Mouse (Mus musculus) bone marrow macrophage, adult 2 months (primary cell): ENCODE results near the gene Gja10. TPM values are rescaled to one million over a fixed set of nuclear protein-coding genes. Genes with fewer than 3 reads are reported as not detected.

Experiments
- H3K27ac ChIP-seq: 2 replicates; pipeline ENCODE4 v1.5.1; 2012; ENCODE audit warnings: low read depth, low read length; ENCODE audit not compliant: insufficient read depth
- H3K4me1 ChIP-seq: 2 replicates; pipeline ENCODE4 v1.6.1; 2012; ENCODE audit warnings: low read length; ENCODE audit not compliant: control insufficient read depth, insufficient read depth
- H3K4me3 ChIP-seq: 2 replicates; pipeline ENCODE4 v1.5.1; 2012; ENCODE audit warnings: mild to moderate bottlenecking, low read length, moderate library complexity; ENCODE audit not compliant: insufficient read depth
- CTCF ChIP-seq: IDR thresholded peaks from 2 replicates; pipeline ENCODE4 v1.5.1; 2012; ENCODE audit warnings: low read depth, mild to moderate bottlenecking, low read length, moderate library complexity
- POLR2A ChIP-seq: IDR thresholded peaks from 2 replicates; pipeline ENCODE4 v1.6.1; 2012; ENCODE audit warnings: mild to moderate bottlenecking, low read depth, low read length, borderline replicate concordance
- polyA plus RNA-seq: library from polyadenylated mRNA; stranded (reverse); fragments of >200 nt; gene quantifications from 2 replicates; pipeline ENCODE4 v1.2.4, GENCODE M21; 2012; ENCODE audit not compliant: missing spikeins, insufficient read depth, insufficient read length

Gja10 gene
- polyA plus RNA-seq, 1 experiment = not detected

DNA sequence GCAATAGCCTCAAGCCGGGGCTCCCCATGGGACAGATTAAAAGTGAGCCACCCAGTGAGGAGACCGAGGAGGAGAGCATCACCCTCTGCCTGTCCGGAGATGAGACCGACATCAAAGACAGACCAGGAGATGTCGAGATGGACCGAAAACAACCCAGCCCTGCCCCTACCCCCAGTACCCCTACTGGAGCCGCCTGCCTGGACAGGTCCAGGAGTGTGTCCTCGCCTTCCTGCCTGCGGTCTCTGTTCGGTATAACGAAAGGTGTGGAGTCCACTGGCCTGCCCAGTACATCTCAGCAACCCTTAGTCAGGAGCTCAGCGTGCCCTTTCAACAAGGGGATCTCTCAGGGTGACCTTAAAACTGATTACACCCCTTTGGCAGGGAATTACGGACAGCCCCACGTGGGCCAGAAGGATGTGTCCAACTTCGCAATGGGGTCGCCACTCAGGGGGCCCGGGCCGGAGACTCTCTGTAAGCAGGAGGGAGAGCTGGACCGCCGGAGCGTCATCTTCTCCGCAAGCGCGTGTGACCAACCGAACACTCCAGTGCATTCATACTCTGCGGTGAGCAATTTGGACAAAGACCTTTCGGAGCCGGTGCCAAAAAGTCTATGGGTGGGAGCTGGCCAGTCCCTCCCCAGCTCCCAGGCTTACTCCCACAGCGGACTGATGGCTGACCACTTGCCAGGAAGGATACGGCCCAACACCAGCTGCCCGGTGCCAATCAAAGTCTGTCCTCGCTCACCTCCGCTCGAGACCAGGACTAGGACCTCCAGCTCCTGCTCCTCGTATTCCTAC is 40.0 kb downstream of the Gja10 start:
- Histone ChIP-seq H3K27ac (no peak overlapping the region), H3K4me1 (peaks cover 45% of the 10 kb centered on the region), H3K4me3 (no peak overlapping the region)
- no peak for TF ChIP-seq CTCF
- TF ChIP-seq POLR2A = no peak

GRCm38 (mm10) chr4:32561555-32562095 is 40.9 kb downstream of the Gja10 start:
- TF ChIP-seq CTCF (0 out of 2 replicates have a peak, but pooled peaks have one; percentile 10), POLR2A (no peak)
- Histone ChIP-seq H3K4me1 (peaks cover 45% of the 10 kb centered on the region), H3K4me3 (no peak overlapping the region), H3K27ac (no peak overlapping the region)

DNA sequence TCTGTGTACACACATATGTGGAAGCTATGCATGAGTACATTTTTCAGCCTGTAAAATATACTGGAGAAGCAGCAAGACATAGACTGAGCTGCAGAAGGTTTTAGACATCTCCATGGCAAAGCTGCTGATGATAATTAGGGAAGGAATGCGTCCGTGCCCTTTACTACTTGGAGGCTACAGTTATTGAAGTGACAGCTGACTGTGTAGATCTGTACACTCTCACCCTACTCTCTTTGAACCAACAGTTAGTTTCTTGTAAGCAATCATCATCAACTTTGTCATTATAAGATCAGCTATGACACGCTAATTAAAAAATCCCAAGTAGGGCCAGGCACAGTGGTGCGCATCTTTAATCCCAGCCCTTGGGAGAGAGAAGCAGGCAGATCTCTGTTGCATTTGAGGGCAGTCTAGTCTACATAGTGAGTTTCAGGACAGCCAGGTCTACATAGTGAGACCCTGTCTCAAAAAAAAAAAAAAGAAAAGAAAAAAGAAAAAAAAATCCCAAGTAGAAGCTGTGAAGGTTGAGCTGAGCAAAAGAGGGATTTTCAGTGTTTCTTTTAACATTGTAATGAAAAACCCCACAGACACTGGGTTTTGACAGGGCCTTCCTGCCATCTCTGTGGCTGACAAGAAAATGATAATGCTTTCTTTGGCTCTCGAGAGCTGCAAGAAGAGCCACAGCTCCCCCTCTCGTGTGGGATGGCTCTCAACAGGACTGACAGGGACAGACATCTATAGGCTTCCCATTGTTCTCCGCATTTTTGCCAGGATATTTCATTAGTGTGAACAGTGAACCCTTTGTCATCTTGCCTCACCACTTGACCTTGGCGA is 41.6 kb downstream of the Gja10 start:
- TF ChIP-seq POLR2A (no peak), CTCF (no peak)
- peaks cover 45% of the 10 kb centered on the region for H3K4me1 ChIP-seq
- no peak overlapping the region for H3K4me3 ChIP-seq
- peak overlapping the region; percentile 56 for H3K27ac ChIP-seq

- peak overlapping the region; percentile 56 for H3K27ac ChIP-seq
- TF ChIP-seq POLR2A (no peak), CTCF (no peak; the same call in 1 of the 2 replicates)
- H3K4me3 ChIP-seq = no peak overlapping the region
Observed at GRCm38 (mm10) chr4:32560246-32560645, 42.3 kb downstream of the Gja10 start.

DNA sequence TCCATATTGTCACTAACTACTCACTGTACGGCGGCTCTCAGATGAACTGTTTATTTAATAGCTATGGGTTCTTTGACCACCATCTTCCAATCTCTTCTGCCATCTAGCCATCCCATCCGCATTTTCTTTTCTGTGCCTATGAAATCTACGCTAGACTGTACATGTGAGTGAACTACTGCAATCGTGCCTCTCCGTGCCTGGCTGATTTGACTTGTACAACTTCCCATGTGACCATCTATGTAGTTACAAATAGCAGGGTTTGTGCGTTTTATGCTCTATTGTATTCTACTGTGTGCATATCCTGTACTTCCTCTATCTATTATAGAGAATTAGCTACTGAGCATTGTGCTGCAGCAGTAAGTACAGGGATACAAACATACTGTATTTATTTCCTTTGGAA is 47.1 kb downstream of the Gja10 start:
- Histone ChIP-seq H3K4me3 (no peak overlapping the region), H3K4me1 (peaks cover 9% of the 10 kb centered on the region), H3K27ac (no peak overlapping the region)
- TF ChIP-seq POLR2A = no peak
- TF ChIP-seq CTCF = no peak

More at GRCm38 (mm10) chr4:32560246-32560645, 42.3 kb downstream of the Gja10 start:
- peaks cover 45% of the 10 kb centered on the region for H3K4me1 ChIP-seq

DNA sequence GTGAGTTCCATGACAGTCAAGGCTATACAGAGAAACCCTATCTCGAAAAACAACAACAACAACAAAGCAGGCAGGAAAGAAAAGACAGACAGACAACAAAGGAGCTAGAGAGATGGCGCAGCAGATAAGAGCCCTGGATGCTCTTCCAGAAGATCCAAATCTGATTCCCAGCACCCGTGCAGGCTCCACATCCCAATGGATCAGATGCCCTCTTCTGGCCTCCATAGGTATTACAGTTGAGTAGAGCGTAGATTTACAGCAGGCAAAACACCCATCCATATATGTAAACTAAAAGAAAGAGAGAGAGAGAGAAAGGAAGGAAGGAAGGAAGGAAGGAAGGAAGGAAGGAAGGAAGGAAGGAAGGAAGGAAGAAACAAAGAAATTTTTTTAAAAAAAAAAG is 51.2 kb downstream of the Gja10 start:
- no peak for TF ChIP-seq POLR2A
- TF ChIP-seq CTCF = peak; percentile 68
- no peak overlapping the region for H3K4me3 ChIP-seq
- H3K27ac ChIP-seq = no peak overlapping the region

DNA sequence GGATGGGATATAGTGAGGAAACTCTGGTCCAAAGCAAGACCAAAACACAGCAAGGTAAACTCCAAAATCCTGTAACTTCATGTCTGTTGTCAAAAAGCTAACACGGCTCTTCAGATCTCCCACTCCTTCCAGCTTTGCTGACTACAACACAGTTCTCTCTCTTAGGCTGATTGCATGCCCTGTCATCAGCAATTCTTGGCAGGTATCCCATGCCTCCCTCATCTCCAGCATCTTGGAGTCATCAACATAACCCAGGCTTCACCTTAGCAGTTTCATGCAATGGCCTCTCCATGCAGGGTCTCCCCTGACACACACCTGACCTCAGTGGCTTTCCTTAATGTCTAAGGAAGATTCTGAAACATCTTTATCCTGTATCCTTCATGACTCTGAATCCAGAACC is 53.4 kb downstream of the Gja10 start:
- TF ChIP-seq CTCF = no peak
- TF ChIP-seq POLR2A = no peak
- Histone ChIP-seq H3K4me3 (no peak overlapping the region), H3K27ac (no peak overlapping the region), H3K4me1 (0 out of 2 replicates have a peak, but pooled peaks cover 4% of the 10 kb centered on the region)

More for the DNA sequence above, 51.2 kb downstream of the Gja10 start:
- peaks cover 3% of the 10 kb centered on the region for H3K4me1 ChIP-seq

Other genes starting within 250 kb of the Gja10 start
- gene Casp8ap2, start 12.7 kb upstream of the Gja10 start, polyA plus RNA-seq = 10.5 and 11.3 TPM in 2 replicates
- gene Mdn1, start 54.4 kb upstream of the Gja10 start, polyA plus RNA-seq = 3.8 and 7.2 TPM in 2 replicates
- 29.2 and 33.0 TPM in 2 replicates for gene Lyrm2, start 197.5 kb upstream of the Gja10 start, polyA plus RNA-seq